Mouse (Mus musculus) thymus, postnatal 36 days (tissue): Measurements from ENCODE around the gene Xpa.
"Not testable (repeated sequence)": the region's sequence is repeated elsewhere in the genome, so short reads cannot be mapped to it uniquely, and the experiment has no call there.

Experiments used
- DNase-seq, 2 experiments: peaks; one replicate each; pipeline ENCODE4 v3.0.0; 2022; ENCODE audit warnings: mixed read lengths in 2 of 2

Xpa gene

GRCm38 (mm10) chr4:46195781-46196487 lies at the start of gene Xpa:
Gene Xpa (minus strand): TSS chr4:46196311.
- DNase-seq = peak; percentile 91 to 95

- no peak for DNase-seq
These were observed 39.8 kb upstream of the Xpa start for GRCm38 (mm10) chr4:46235871-46236270.

- no peak for DNase-seq
These were observed 38.6 kb upstream of the Xpa start for GRCm38 (mm10) chr4:46234739-46235138.

GRCm38 (mm10) chr4:46226972-46227535 lies 30.9 kb upstream of the Xpa start:
- DNase-seq = no peak

DNA sequence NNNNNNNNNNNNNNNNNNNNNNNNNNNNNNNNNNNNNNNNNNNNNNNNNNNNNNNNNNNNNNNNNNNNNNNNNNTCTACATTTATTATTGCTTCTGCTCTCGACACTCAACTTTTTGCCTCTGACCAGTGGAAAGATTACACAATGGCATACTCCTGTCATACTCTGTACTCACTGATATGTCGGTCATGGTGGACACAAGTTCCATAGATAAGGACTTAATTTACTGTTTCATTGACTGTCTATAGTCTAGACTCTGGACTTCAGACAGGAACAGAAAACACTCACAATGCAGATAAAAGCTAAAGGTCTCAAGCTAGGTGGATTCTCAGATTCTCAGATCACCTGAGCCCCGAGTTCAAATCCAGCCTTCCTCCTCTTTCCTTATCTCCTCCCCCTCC lies 25.0 kb upstream of the Xpa start:
- DNase-seq = no peak

GRCm38 (mm10) chr4:46202562-46203126 lies 6.5 kb upstream of the Xpa start:
- no peak for DNase-seq

DNA sequence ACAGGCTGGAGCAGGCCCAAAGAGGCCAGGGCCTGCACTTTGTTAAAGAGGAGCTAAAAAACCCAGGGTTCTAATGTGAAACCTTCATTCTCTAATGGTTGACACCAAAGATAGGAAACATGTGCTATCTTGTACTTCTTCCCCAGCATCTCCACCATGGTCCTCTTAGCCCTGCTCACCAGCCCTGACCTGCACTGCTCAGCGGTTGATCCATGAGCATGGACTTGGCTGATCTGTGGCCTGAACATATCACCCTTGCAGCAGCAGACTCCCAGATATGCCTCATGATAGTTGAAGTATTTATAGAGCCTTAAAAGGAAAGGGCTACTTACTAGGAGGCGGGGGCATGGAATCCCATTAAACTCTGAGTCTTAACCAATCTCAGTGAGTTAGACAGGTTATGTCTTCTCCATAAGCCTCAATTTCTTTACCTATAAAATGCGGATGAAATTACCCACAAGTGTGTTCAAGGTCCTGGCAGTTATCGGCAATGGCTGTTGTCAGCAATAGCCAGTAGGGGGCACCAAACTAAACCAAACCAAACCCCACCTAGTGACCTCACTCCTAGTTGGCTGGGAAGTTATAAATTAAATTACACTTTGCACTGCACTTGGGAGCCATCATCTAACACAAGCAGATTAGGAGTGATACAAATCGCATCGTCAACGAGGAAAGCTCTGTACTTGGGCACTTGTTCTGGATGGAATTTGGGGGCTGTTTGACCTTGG lies 5.9 kb upstream of the Xpa start:
- peak; percentile 45 to 52 for DNase-seq

DNA sequence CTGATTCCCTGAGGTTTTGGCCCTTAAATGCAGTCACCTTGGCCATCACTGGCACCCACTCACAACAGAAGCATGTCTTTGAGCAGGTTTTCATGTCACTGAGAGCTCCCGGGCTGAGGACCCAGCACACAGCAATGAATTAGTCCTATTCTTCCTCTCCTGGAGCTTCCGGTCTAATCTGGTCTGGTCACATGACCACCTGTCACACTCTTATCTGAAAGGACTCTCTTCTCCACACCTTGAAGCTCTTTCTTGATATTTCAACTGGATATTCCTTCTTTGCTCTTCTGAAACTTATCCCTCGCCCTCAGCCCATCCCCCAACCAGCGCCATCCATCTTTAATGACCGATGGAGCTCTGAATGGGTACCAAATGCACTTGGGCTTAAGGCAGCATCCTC lies 2.0 kb upstream of the Xpa start:
- DNase-seq = no peak

DNA sequence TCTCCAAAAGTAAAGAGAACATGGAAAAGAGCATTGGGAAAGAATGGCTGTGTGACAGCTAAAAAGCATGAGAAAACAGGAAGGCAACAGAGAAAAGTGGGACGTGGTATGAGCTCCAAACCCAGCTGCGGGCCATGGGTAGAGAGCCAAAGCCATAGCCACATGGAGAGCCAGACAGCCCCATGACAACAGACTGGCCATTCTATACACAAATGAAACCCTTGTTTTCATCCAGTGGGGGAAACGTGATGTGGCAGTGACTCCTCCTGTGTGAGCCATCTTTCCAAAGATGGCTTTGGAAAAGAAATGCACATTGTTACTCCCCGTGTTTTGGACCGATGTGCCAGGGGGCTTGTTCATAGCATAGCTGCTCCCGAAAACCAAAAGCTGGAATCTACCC lies 402 bp upstream of the Xpa start:
- no peak for DNase-seq

- not testable (repeated sequence) for DNase-seq
These were observed 4.1 kb downstream of the Xpa start for GRCm38 (mm10) chr4:46192011-46192410.

DNA sequence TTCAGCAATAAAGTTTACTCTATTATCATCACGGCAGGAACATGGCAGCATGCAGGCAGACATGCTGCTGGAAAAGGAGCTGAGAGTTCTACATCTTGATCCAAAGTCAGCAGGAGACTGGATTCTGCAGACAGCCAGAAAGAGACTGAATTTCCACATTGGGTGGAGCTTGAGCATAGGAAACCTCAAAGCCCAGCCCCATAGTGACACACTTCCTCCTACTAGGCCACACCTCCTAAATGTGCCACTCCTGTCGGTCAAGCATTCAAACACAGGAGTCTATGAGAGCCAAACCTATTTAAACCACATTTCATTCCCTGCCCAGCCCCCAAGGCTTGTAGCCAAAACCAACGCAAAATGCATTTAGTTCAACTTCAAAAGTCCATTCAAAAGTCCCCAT lies 9.6 kb downstream of the Xpa start:
- DNase-seq = no peak

GRCm38 (mm10) chr4:46185890-46186289 lies 10.2 kb downstream of the Xpa start:
- no peak for DNase-seq

GRCm38 (mm10) chr4:46185423-46185822 lies 10.7 kb downstream of the Xpa start:
- DNase-seq = peak in 1 of 2 experiments; percentile 22

DNA sequence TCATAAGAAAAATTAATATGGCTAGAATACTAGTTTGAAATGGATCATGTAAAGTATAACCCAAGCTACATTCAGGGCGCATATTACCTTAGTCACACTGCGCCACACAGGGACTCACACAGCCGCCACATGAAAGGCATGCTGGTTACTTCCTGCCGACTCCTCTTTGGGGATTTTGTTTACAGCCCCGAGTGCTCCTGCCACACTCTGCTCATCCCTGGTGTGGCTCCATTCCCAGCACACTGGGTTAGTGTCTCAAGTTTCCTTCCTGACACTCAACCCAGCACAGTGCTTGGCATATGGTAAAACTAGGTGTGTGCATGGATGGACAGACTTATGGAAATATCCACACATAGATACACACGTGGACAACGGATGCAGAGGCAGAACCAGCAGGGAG lies 13.9 kb downstream of the Xpa start:
- peak; percentile 22 to 33 for DNase-seq

DNA sequence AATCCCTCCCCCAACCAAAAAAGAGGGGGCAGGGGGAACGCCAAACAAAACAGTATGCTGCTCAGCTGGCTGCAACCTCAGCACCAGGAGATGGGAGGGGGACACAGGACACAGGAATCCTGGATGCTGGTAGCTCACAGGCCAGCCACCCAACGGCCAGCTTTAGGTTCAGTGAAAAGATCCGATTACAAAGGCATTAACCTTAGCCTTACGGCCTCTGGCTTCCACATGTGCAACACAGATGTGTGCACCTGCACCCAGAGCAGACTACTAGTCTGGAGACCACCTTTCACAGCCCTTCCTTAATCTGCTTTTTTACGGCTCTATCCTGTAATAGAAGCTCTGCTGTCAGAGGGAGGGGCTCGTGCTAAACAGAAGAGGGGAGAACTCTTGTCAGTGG lies 14.9 kb downstream of the Xpa start:
- DNase-seq = no peak

- DNase-seq = no peak
These were observed 18.6 kb downstream of the Xpa start for GRCm38 (mm10) chr4:46177496-46177895.

GRCm38 (mm10) chr4:46177018-46177417 lies 19.1 kb downstream of the Xpa start:
- no peak for DNase-seq

- DNase-seq = peak; percentile 24 to 28
These were observed 19.8 kb downstream of the Xpa start for GRCm38 (mm10) chr4:46176313-46176712.

DNA sequence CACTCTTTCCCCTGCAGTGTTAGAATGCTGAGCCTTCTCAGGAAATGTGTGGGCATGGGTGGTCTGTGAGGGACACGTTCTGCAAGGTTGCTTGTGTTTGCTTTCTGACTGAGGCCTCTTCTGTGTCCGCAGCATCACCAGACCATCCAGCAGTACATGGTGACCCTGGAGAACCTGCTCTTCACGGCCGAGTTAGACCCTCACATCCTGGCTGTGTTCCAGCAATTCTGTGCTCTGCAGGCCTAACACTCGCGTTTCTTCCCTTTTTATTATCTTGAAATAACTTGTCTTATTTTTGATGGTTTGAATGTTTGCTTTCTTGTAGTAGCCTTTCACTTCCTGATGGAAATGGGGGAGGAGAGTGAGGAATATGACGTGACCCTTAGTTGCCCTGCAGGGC lies 24.4 kb downstream of the Xpa start:
- no peak for DNase-seq

- DNase-seq = no peak
These were observed 30.3 kb downstream of the Xpa start for GRCm38 (mm10) chr4:46165831-46166230.

DNA sequence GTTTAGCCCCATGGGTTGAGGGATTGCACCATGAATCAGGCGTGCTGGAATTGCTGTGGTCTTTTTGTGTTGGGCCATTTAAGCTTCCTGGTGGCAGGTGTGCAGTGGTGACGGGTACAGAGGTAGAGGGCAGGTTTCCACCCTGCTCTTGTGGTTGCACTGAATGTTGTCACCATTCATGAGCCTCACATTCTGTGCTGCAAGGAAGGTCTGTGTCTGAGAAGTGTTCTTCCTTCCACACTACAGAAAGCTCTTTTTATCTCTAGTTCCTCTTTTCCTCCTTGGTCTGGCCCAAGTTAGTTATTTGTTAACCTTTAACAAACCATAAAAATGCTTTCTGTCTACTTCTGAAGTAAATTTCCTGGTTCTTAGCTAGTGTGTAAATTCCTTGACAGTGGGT lies 32.1 kb downstream of the Xpa start:
- DNase-seq = no peak

DNA sequence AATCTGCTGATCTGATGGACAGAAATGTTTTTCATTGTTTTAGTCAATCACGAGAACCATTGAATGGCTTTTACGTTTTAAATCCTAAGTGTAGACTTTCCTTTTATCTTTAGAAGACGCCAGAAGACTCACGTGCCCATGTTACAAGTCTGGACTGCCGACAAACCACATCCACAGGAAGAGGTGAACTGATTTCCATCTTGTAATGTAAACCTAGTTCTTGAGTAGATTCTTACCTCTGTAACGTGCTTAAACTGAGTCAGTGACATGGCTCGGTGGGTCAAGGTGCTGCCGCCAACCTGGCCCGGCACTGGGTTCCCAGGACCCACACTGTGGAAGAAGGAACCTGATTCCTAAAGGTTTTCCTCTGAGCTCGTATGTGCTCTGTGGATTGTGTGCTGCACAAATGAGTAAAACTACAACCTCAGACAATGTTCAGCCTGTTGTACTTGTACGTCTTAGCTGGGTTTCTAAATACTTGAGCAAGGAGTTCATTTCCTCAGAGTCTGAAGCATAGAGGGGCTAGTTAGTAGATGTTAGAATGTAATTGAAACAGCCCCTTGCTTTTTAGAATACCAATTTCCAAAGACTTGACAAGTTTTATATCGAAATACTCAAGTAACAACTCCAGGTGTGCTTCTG lies 44.1 kb downstream of the Xpa start:
- DNase-seq = no peak

DNA sequence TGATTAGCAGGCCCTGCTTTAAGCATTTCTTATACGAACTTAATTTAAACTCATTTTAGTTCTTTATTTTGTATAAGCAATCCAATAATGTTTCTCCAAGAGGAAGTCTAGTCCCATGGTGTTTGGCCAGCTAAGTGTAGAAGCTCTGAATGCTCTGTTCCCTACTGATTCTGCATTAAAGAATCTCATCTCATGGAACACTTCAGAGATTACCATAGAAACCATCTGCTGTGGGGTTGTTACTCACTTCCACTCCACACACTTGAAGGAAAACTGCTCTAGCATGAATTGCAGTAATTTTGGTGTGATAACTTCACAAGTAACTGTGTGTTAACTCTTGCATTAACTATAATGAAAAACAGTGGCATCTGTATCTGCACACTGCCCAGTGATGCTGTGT lies 49.2 kb downstream of the Xpa start:
- DNase-seq = no peak
